In the genomic region with DNA sequence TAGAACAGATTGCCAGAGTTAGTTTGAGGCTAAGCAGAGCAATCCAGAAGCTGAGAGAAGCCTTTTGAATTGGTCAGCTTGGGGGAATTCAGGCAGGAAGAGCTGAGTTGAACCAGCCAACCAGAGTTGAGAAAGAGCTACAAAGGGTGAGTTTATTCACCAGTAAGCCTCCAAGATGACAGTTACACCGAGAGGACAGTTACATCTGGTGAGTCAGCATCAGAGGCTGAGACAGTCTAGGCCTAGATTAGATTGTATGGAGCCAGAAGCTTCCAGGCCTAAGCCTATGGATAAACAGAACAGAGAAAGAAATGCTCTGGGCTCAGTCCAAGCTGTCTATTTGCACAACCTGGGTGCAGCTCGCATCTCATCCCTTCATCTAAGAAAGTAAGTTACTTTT, we compare ENCODE assay signal across 15 mouse cellular contexts.
"Had no signal": no experiment of that assay in that cellular context is flagged by ENCODE, and none has a peak within 500 bp of the region (broad histone marks: within the 10 kb centered on the region; RNA-seq: fewer than 3 reads in every experiment).

No protein-coding gene starts in this region.

- H3K9me3 ChIP-seq: megakaryocyte, embryonic 14.5 days; midbrain, embryonic 10.5 days; midbrain, embryonic 12.5 days; midbrain, embryonic 15.5 days; neural tube, embryonic 12.5 days had no signal

- H3K4me3 ChIP-seq: megakaryocyte, embryonic 14.5 days; midbrain, embryonic 10.5 days; midbrain, embryonic 12.5 days; midbrain, embryonic 15.5 days; neural tube, embryonic 12.5 days had no signal

- H3K27me3 ChIP-seq: megakaryocyte, embryonic 14.5 days; midbrain, embryonic 12.5 days; midbrain, embryonic 15.5 days; neural tube, embryonic 12.5 days had no signal

- H3K9ac ChIP-seq: lung, embryonic 14.5 days; midbrain, embryonic 12.5 days; midbrain, embryonic 15.5 days; neural tube, embryonic 12.5 days had no signal

- DNase-seq: lung, adult 18-20 months; lung, embryonic 14.5 days; lung, postnatal 10 days; lung, postnatal 4 days; right cerebral cortex, postnatal 25 days; right cerebral cortex, postnatal 4 days; spleen, adult 18-20 months; thymus, adult 18-20 months; thymus, postnatal 14 days; thymus, postnatal 36 days had no signal

- ATAC-seq: midbrain, embryonic 15.5 days had no signal

- H3K27ac ChIP-seq: midbrain, embryonic 10.5 days; midbrain, embryonic 12.5 days; midbrain, embryonic 15.5 days; neural tube, embryonic 12.5 days had no signal

- H3K4me2 ChIP-seq: lung, embryonic 14.5 days; midbrain, embryonic 12.5 days; midbrain, embryonic 15.5 days; neural tube, embryonic 12.5 days had no signal
